Mouse (Mus musculus): Measurements from ENCODE around the gene Ifrd2. TPM values are rescaled to one million over a fixed set of nuclear protein-coding genes. Genes with fewer than 3 reads are reported as not detected.

Ifrd2 gene
- polyA plus RNA-seq, 1 experiment from 2014 or later, result 39.3 TPM

- ATAC-seq (ENCODE audit: insufficient number of reproducible peaks, insufficient read depth, low FRiP score, low TSS enrichment, low read depth), result no peak
- H3K4me3 ChIP-seq, result no peak overlapping the region
- H3K36me3 ChIP-seq, result peaks cover 22% of the 10 kb centered on the region
- H3K27ac ChIP-seq, result no peak overlapping the region
- H3K4me2 ChIP-seq, result peak overlapping the region; percentile 64
- H3K4me1 ChIP-seq, result peaks cover 54% of the 10 kb centered on the region
- H3K27me3 ChIP-seq, result no peaks in the 10 kb centered on the region
- no peak overlapping the region for H3K9ac ChIP-seq
- 89% methylated on average over 10 of the region's 10 CpGs for WGBS
- H3K9me3 ChIP-seq, result no peaks in the 10 kb centered on the region
These were observed 9.6 kb upstream of the Ifrd2 start for GRCm38 (mm10) chr9:107577871-107578270.

GRCm38 (mm10) chr9:107578587-107578986, 8.9 kb upstream of the Ifrd2 start, which contains the start of gene Naa80:
Gene Naa80, plus strand, starts transcription at chr9:107578887.
- H3K27ac ChIP-seq, result peak within 1 kb of the TSS; percentile 96; the same call in 1 of the 2 replicates
- ATAC-seq (ENCODE audit: insufficient number of reproducible peaks, insufficient read depth, low FRiP score, low TSS enrichment, low read depth), result no peak

GRCm38 (mm10) chr9:107579023-107579900, 8.2 kb upstream of the Ifrd2 start:
- 0 out of 2 replicates have a peak overlapping the region, but pooled peaks have one; percentile 6 for H3K4me3 ChIP-seq

More at GRCm38 (mm10) chr9:107578587-107578986, 8.9 kb upstream of the Ifrd2 start, which contains the start of gene Naa80:
- peak within 1 kb of the TSS; percentile 93 for H3K4me2 ChIP-seq
- WGBS, result 76% methylated on average over 3 of the region's 3 CpGs
- H3K9ac ChIP-seq, result peak within 1 kb of the TSS; percentile 83
- no peaks in the 10 kb centered on the region for H3K27me3 ChIP-seq
- H3K4me1 ChIP-seq, result peaks cover 54% of the 10 kb centered on the region
- peaks cover 22% of the 10 kb centered on the region for H3K36me3 ChIP-seq
- 0 out of 2 replicates have a peak within 1 kb of the TSS, but pooled peaks have one; percentile 6 for H3K4me3 ChIP-seq
- H3K9me3 ChIP-seq, result no peaks in the 10 kb centered on the region

GRCm38 (mm10) chr9:107580501-107581317, 6.7 kb upstream of the Ifrd2 start, which contains the start of gene Hyal3:
Gene Hyal3, plus strand, starts transcription at chr9:107580818.
- peak within 1 kb of the TSS; percentile 93 for H3K4me2 ChIP-seq
- H3K9me3 ChIP-seq, result no peaks in the 10 kb centered on the region
- peak within 1 kb of the TSS; percentile 59 for H3K4me3 ChIP-seq
- under 1% methylated on average over 32 of the region's 32 CpGs for WGBS
- H3K9ac ChIP-seq, result peak within 1 kb of the TSS; percentile 83
- H3K27me3 ChIP-seq, result no peaks in the 10 kb centered on the region
- H3K4me1 ChIP-seq, result peaks cover 54% of the 10 kb centered on the region
- H3K27ac ChIP-seq, result peak within 1 kb of the TSS; percentile 96
- peaks cover 20% of the 10 kb centered on the region for H3K36me3 ChIP-seq
- peak; percentile 61 for ATAC-seq (ENCODE audit: insufficient number of reproducible peaks, insufficient read depth, low FRiP score, low TSS enrichment, low read depth)

More at GRCm38 (mm10) chr9:107579023-107579900, 8.2 kb upstream of the Ifrd2 start:
- ATAC-seq (ENCODE audit: insufficient number of reproducible peaks, insufficient read depth, low FRiP score, low TSS enrichment, low read depth), result no peak
- Histone ChIP-seq H3K4me2 (peak overlapping the region; percentile 93), H3K36me3 (peaks cover 25% of the 10 kb centered on the region), H3K9ac (peak overlapping the region; percentile 83), H3K4me1 (peaks cover 54% of the 10 kb centered on the region), H3K27me3 (no peaks in the 10 kb centered on the region), H3K9me3 (no peaks in the 10 kb centered on the region), H3K27ac (peak overlapping the region; percentile 96; the same call in 1 of the 2 replicates)
- 95% methylated on average over 14 of the region's 14 CpGs for WGBS

- no peaks in the 10 kb centered on the region for H3K27me3 ChIP-seq
- H3K4me2 ChIP-seq, result peak overlapping the region; percentile 93
- H3K4me3 ChIP-seq, result peak overlapping the region; percentile 59
- 72% methylated on average over 4 of the region's 4 CpGs for WGBS
- H3K4me1 ChIP-seq, result peaks cover 46% of the 10 kb centered on the region
- H3K27ac ChIP-seq, result peak overlapping the region; percentile 96
- peak overlapping the region; percentile 83 for H3K9ac ChIP-seq
- peaks cover 20% of the 10 kb centered on the region for H3K36me3 ChIP-seq
- H3K9me3 ChIP-seq, result no peaks in the 10 kb centered on the region
- ATAC-seq (ENCODE audit: insufficient number of reproducible peaks, insufficient read depth, low FRiP score, low TSS enrichment, low read depth), result no peak
These were observed 5.9 kb upstream of the Ifrd2 start for GRCm38 (mm10) chr9:107581584-107581983.

- H3K4me2 ChIP-seq, result peak overlapping the region; percentile 93; the same call in 1 of the 2 replicates
- ATAC-seq (ENCODE audit: insufficient number of reproducible peaks, insufficient read depth, low FRiP score, low TSS enrichment, low read depth), result no peak
- 0 out of 2 replicates have a peak overlapping the region, but pooled peaks have one; percentile 83 for H3K9ac ChIP-seq
- no peak overlapping the region for H3K27ac ChIP-seq
- H3K27me3 ChIP-seq, result no peaks in the 10 kb centered on the region
- WGBS, result 86% methylated on average over 7 of the region's 7 CpGs
- H3K4me1 ChIP-seq, result peaks cover 36% of the 10 kb centered on the region
- H3K36me3 ChIP-seq, result peaks cover 20% of the 10 kb centered on the region
- H3K4me3 ChIP-seq, result no peak overlapping the region
- H3K9me3 ChIP-seq, result no peaks in the 10 kb centered on the region
These were observed 4.9 kb upstream of the Ifrd2 start for GRCm38 (mm10) chr9:107582509-107583062.

- Histone ChIP-seq H3K27ac (no peak overlapping the region), H3K4me2 (no peak overlapping the region), H3K4me3 (no peak overlapping the region), H3K9ac (no peak overlapping the region), H3K9me3 (no peaks in the 10 kb centered on the region), H3K4me1 (peaks cover 32% of the 10 kb centered on the region), H3K36me3 (peaks cover 20% of the 10 kb centered on the region), H3K27me3 (no peaks in the 10 kb centered on the region)
- ATAC-seq (ENCODE audit: insufficient number of reproducible peaks, insufficient read depth, low FRiP score, low TSS enrichment, low read depth), result no peak
- 93% methylated on average over 14 of the region's 14 CpGs for WGBS
These were observed 4.3 kb upstream of the Ifrd2 start for GRCm38 (mm10) chr9:107583174-107583573.

- no peak overlapping the region for H3K9ac ChIP-seq
- H3K36me3 ChIP-seq, result peaks cover 39% of the 10 kb centered on the region
- no peak overlapping the region for H3K27ac ChIP-seq
- H3K27me3 ChIP-seq, result no peaks in the 10 kb centered on the region
- H3K9me3 ChIP-seq, result no peaks in the 10 kb centered on the region
- no peak overlapping the region for H3K4me3 ChIP-seq
- ATAC-seq (ENCODE audit: insufficient number of reproducible peaks, insufficient read depth, low FRiP score, low TSS enrichment, low read depth), result no peak
- H3K4me1 ChIP-seq, result peaks cover 19% of the 10 kb centered on the region
- H3K4me2 ChIP-seq, result no peak overlapping the region
- WGBS, result 92% methylated on average over 5 of the region's 5 CpGs
These were observed 938 bp upstream of the Ifrd2 start for GRCm38 (mm10) chr9:107586504-107586903.

- WGBS, result 4% methylated on average over 33 of the region's 33 CpGs
- no peak for ATAC-seq (ENCODE audit: insufficient number of reproducible peaks, insufficient read depth, low FRiP score, low TSS enrichment, low read depth)
- H3K36me3 ChIP-seq, result peaks cover 46% of the 10 kb centered on the region
- H3K9ac ChIP-seq, result peak overlapping the region; percentile 73
- H3K9me3 ChIP-seq, result no peaks in the 10 kb centered on the region
- peak overlapping the region; percentile 70 for H3K4me2 ChIP-seq
- H3K4me1 ChIP-seq, result peaks cover 11% of the 10 kb centered on the region
- peak overlapping the region; percentile 72 for H3K4me3 ChIP-seq
- no peaks in the 10 kb centered on the region for H3K27me3 ChIP-seq
- peak overlapping the region; percentile 7; the same call in 1 of the 2 replicates for H3K27ac ChIP-seq
These were observed 594 bp downstream of the Ifrd2 start for GRCm38 (mm10) chr9:107587833-107588639.

- Histone ChIP-seq H3K36me3 (peaks cover 54% of the 10 kb centered on the region), H3K4me1 (peaks cover 11% of the 10 kb centered on the region), H3K27ac (no peak overlapping the region), H3K9me3 (no peaks in the 10 kb centered on the region), H3K27me3 (no peaks in the 10 kb centered on the region), H3K9ac (no peak overlapping the region), H3K4me3 (no peak overlapping the region), H3K4me2 (no peak overlapping the region)
- 91% methylated on average over 25 of the region's 25 CpGs for WGBS
- no peak for ATAC-seq (ENCODE audit: insufficient number of reproducible peaks, insufficient read depth, low FRiP score, low TSS enrichment, low read depth)
These were observed 2.8 kb downstream of the Ifrd2 start for GRCm38 (mm10) chr9:107590058-107590772.
